Mouse (Mus musculus) B cell, adult 62 days (primary cell): Measurements from ENCODE around the gene Nlrc5. TPM values are rescaled to one million over a fixed set of nuclear protein-coding genes. Genes with fewer than 3 reads are reported as not detected.

Experiments used
- total RNA-seq: library from RNA; stranded (reverse); gene quantifications from 4 replicates; pipeline ENCODE4 v1.2.4, GENCODE M21; 2023

Gene Nlrc5
- 96.7 to 102 TPM (median 100 TPM) in 4 replicates for total RNA-seq

GRCm38 (mm10) chr8:94433981-94434466 lies at the start of gene Nlrc5:
Nlrc5 (plus strand) TSS chr8:94434356.

GRCm38 (mm10) chr8:94386214-94387026 lies 47.7 kb upstream of the Nlrc5 start, which contains the start of gene Herpud1:
Herpud1 (plus strand) TSS chr8:94386438.

GRCm38 (mm10) chr8:94532873-94533671 lies 98.9 kb downstream of the Nlrc5 start, which contains the start of gene Cpne2:
Cpne2 (plus strand) TSS chr8:94532990.

Other genes with a start within 250 kb of the Nlrc5 start
- gene Nup93, start 219.8 kb upstream of the Nlrc5 start, total RNA-seq: 28.0 to 36.2 TPM (median 32.4 TPM) in 4 replicates
- gene Slc12a3, start 105.2 kb upstream of the Nlrc5 start, total RNA-seq: 0.95 to 1.9 TPM (median 1.2 TPM) in 4 replicates
- 247 to 294 TPM (median 272 TPM) in 4 replicates for gene Herpud1, start 47.9 kb upstream of the Nlrc5 start, total RNA-seq
- 0.25 to 1.3 TPM (median 0.89 TPM) in 3 of 4 replicates, not detected in the other for gene Cpne2, start 98.6 kb downstream of the Nlrc5 start, total RNA-seq
- 26.0 to 30.1 TPM (median 27.9 TPM) in 4 replicates for gene Rspry1, start 167.6 kb downstream of the Nlrc5 start, total RNA-seq
- gene Fam192a, start 167.6 kb downstream of the Nlrc5 start, total RNA-seq: 28.7 to 35.8 TPM (median 32.3 TPM) in 4 replicates
- gene Arl2bp, start 232.2 kb downstream of the Nlrc5 start, total RNA-seq: 92.4 to 105 TPM (median 99.9 TPM) in 4 replicates